Mouse (Mus musculus): ENCODE results near the gene Alox15.
"Not testable (repeated sequence)": the region's sequence is repeated elsewhere in the genome, so short reads cannot be mapped to it uniquely, and the experiment has no call there.

Alox15 gene

GRCm38 (mm10) chr11:70351868-70352267 lies at the start of gene Alox15:
Gene Alox15, minus strand, starts transcription at chr11:70352031.
- no peak for DNase-seq (ENCODE audit: low spot score)

GRCm38 (mm10) chr11:70389421-70389820 lies 37.6 kb upstream of the Alox15 start:
- DNase-seq (ENCODE audit: low spot score), result no peak

- no peak for DNase-seq (ENCODE audit: low spot score)
These were observed 35.6 kb upstream of the Alox15 start for GRCm38 (mm10) chr11:70387436-70387835.

- no peak for DNase-seq (ENCODE audit: low spot score)
These were observed 32.3 kb upstream of the Alox15 start for GRCm38 (mm10) chr11:70384136-70384535.

- no peak for DNase-seq (ENCODE audit: low spot score)
These were observed 29.5 kb upstream of the Alox15 start for GRCm38 (mm10) chr11:70381330-70381729.

GRCm38 (mm10) chr11:70380478-70381005 lies 28.7 kb upstream of the Alox15 start:
- no peak for DNase-seq (ENCODE audit: low spot score)

GRCm38 (mm10) chr11:70376054-70376453 lies 24.2 kb upstream of the Alox15 start:
- no peak for DNase-seq (ENCODE audit: low spot score)

- DNase-seq (ENCODE audit: low spot score), result no peak
These were observed 22.5 kb upstream of the Alox15 start for GRCm38 (mm10) chr11:70374302-70374701.

GRCm38 (mm10) chr11:70372849-70373557 lies 21.2 kb upstream of the Alox15 start:
- no peak for DNase-seq (ENCODE audit: low spot score)

- DNase-seq (ENCODE audit: low spot score), result no peak
These were observed 20.6 kb upstream of the Alox15 start for GRCm38 (mm10) chr11:70372396-70372795.

GRCm38 (mm10) chr11:70368626-70369025 lies 16.8 kb upstream of the Alox15 start:
- DNase-seq (ENCODE audit: low spot score), result not testable (repeated sequence)

GRCm38 (mm10) chr11:70367701-70368100 lies 15.9 kb upstream of the Alox15 start:
- not testable (repeated sequence) for DNase-seq (ENCODE audit: low spot score)

GRCm38 (mm10) chr11:70348630-70349029 lies 3.2 kb downstream of the Alox15 start:
- no peak for DNase-seq (ENCODE audit: low spot score)

GRCm38 (mm10) chr11:70347861-70348260 lies 4.0 kb downstream of the Alox15 start:
- no peak for DNase-seq (ENCODE audit: low spot score)

GRCm38 (mm10) chr11:70345546-70345945 lies 6.3 kb downstream of the Alox15 start:
- DNase-seq (ENCODE audit: low spot score), result no peak

- no peak for DNase-seq (ENCODE audit: low spot score)
These were observed 6.8 kb downstream of the Alox15 start for GRCm38 (mm10) chr11:70345061-70345460.

- DNase-seq (ENCODE audit: low spot score), result no peak
These were observed 12.3 kb downstream of the Alox15 start for GRCm38 (mm10) chr11:70339481-70339880.

- no peak for DNase-seq (ENCODE audit: low spot score)
These were observed 17.4 kb downstream of the Alox15 start for GRCm38 (mm10) chr11:70334477-70334876.

- DNase-seq (ENCODE audit: low spot score), result no peak
These were observed 27.1 kb downstream of the Alox15 start for GRCm38 (mm10) chr11:70324726-70325125.

- DNase-seq (ENCODE audit: low spot score), result no peak
These were observed 29.3 kb downstream of the Alox15 start, which contains the start of gene Alox12e for GRCm38 (mm10) chr11:70322528-70322927. Gene Alox12e, minus strand, starts transcription at chr11:70322628.

- no peak for DNase-seq (ENCODE audit: low spot score)
These were observed 30.2 kb downstream of the Alox15 start for GRCm38 (mm10) chr11:70321664-70322063.

GRCm38 (mm10) chr11:70319614-70320013 lies 32.2 kb downstream of the Alox15 start:
- DNase-seq (ENCODE audit: low spot score), result no peak

- DNase-seq (ENCODE audit: low spot score), result no peak
These were observed 38.0 kb downstream of the Alox15 start for GRCm38 (mm10) chr11:70313833-70314232.

- DNase-seq (ENCODE audit: low spot score), result no peak
These were observed 42.5 kb downstream of the Alox15 start for GRCm38 (mm10) chr11:70309341-70309740.
